Mouse (Mus musculus): ENCODE data around the gene Fmod.

Fmod gene

GRCm38 (mm10) chr1:134097080-134097855, 60.2 kb downstream of the Fmod start:
- DNase-seq = no peak
